Mouse (Mus musculus): ENCODE measurements around the gene Tmppe. TPM values are rescaled to one million over a fixed set of nuclear protein-coding genes. Genes with fewer than 3 reads are reported as not detected.

The Tmppe gene
- total RNA-seq, 4 experiments from 2014 or later = 9.2 to 11.6 (median 10.4) TPM

DNA sequence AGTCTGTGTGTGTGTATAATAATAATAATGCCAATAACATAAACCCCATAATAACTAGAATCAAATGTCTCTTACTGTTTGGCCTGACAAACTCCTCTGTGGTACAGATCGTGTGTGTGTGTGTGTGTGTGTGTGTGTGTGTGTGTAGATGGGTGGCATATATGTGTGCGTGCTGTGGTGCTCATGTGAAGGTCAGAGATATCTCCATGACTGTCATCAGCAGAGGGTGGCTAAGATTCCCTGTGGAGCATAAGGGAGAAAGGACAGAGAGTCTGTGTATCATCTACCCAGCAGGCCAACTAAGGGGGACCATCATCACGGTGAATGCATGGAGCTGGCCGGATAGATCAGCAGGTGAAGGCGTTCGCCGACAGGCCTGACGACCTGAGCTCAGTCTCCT, 46.0 kb downstream of the Tmppe start:
- no peak for DNase-seq

- DNase-seq = no peak
Measured at GRCm38 (mm10) chr9:114448700-114449099, 47.8 kb downstream of the Tmppe start.

GRCm38 (mm10) chr9:114449120-114449754, 48.3 kb downstream of the Tmppe start:
- no peak for DNase-seq

GRCm38 (mm10) chr9:114451615-114452014, 50.7 kb downstream of the Tmppe start:
- DNase-seq = no peak

DNA sequence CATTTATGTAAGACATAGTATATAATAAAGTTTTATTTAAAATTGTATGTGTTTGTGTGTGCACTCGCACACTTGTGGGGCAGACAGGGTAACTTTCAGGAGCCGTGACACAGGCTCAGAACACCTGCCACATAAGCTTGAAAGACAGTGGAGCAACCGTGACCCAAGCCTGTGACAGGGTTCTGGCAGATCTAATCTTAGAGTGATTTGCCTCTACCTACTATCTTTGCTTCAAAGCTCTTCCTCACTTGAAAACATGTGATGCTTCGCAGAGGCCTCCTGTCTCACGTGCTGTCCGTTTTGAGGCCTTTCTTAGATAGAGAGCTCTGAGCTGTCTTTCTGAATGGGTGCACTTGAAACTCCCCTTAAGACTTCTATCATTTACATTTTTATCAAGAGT, 51.5 kb downstream of the Tmppe start:
- DNase-seq = no peak

- DNase-seq = no peak
Measured at GRCm38 (mm10) chr9:114455420-114455819, 54.5 kb downstream of the Tmppe start.

Other genes starting within 250 kb of the Tmppe start
- gene Bcl2a1c, start 71.0 kb upstream of the Tmppe start, total RNA-seq (2022) = not detected
- gene Crtap, start 10.4 kb upstream of the Tmppe start, total RNA-seq (2022) = 100 to 1,000 TPM; 103 to 145 (median 123) TPM
- 10 to 100 TPM; 37.0 to 40.6 (median 38.1) TPM for gene Glb1, start within 50 bp of the Tmppe start, total RNA-seq (2022)
- not detected for gene Ccr4, start 103.8 kb downstream of the Tmppe start, total RNA-seq (2022)
- gene C130032M10Rik, start 114.6 kb downstream of the Tmppe start, total RNA-seq (2022) = under 1 TPM in 1 of 4 experiments, not detected in 3; 0.43 TPM
- gene Trim71, start 163.3 kb downstream of the Tmppe start, total RNA-seq (2022) = under 1 TPM in 1 of 4 experiments, not detected in 3; 0.03 TPM
- gene Cnot10, start 239.1 kb downstream of the Tmppe start, total RNA-seq (2022) = 10 to 100 TPM; 42.5 to 51.1 (median 44.4) TPM

All from adrenal gland, adult 8-10 months (tissue).